ENCODE assay signal across 11 mouse cellular contexts in genomic region chr17:70485668-70486067, GRCm38 (mm10).
DNase-seq lines count a peak whose midpoint lies in the region; ATAC-seq and TF ChIP-seq lines count a peak whose summit lies in the region.
"Had no signal": no experiment of that assay in that cellular context is flagged by ENCODE, and none has a peak within 500 bp of the region (broad histone marks: within the 10 kb centered on the region; RNA-seq: fewer than 3 reads in every experiment).

No protein-coding gene starts in this region.

- ATAC-seq in granulocyte monocyte progenitor cell, adult 5-6 weeks (replicated peaks; ENCODE audit: poor library complexity, severe bottlenecking): peak; percentile 72
- ATAC-seq: liver, embryonic 12.5 days; lung, postnatal 0 days had no signal

- TF ChIP-seq POLR2A in cerebellum, adult 2 months (IDR thresholded peaks at IDR 0.05; ENCODE audit: borderline replicate concordance, insufficient read depth, low read length): peak; percentile 18; the same call in 1 of the 2 replicates
- no peak for TF ChIP-seq POLR2A in bone marrow macrophage, adult 2 months (IDR thresholded peaks at IDR 0.05; ENCODE audit: borderline replicate concordance, low read depth, low read length)

- TF ChIP-seq CTCF in cerebellum, adult 2 months (IDR thresholded peaks at IDR 0.05; ENCODE audit: borderline replicate concordance, insufficient read depth, low read depth, low read length): no peak
- TF ChIP-seq CTCF in bone marrow macrophage, adult 2 months (IDR thresholded peaks at IDR 0.05; ENCODE audit: low read depth, low read length): no peak

- DNase-seq in cerebellum, adult 2 months: peak; percentile 65 to 76
- no peak for DNase-seq in cerebellum, postnatal 4 days (ENCODE audit: low spot score in 2 of 2)
- peak; percentile 54 for DNase-seq in A20 (ENCODE audit: low read depth, low spot score)
- DNase-seq in lung, adult 18-20 months: no peak
- no peak for DNase-seq in left cerebral cortex, postnatal 36 days (ENCODE audit: low spot score in 2 of 2)
- DNase-seq in layer of hippocampus, postnatal 14 days (ENCODE audit: low spot score in 2 of 2): no peak
- DNase-seq: right cerebral cortex, postnatal 4 days had no signal

- H3K27me3 ChIP-seq in cerebellum, adult 2 months (ENCODE audit: control insufficient read depth, insufficient read depth, low read length): no peaks in the 10 kb centered on the region
- H3K27me3 ChIP-seq: liver, embryonic 12.5 days had no signal

- 11% methylated on average over 4 of the region's 4 CpGs for WGBS in cerebellum, adult 2 months

- H3K4me1 ChIP-seq in cerebellum, adult 2 months (ENCODE audit: control insufficient read depth, insufficient read depth, low read length): peaks cover 34% of the 10 kb centered on the region
- no peaks in the 10 kb centered on the region for H3K4me1 ChIP-seq in bone marrow macrophage, adult 2 months (ENCODE audit: control insufficient read depth, insufficient read depth, low read length)
- H3K4me1 ChIP-seq: liver, embryonic 12.5 days had no signal

- H3K4me3 ChIP-seq in cerebellum, adult 2 months (replicated peaks; ENCODE audit: insufficient read depth, low read depth, low read length): peak overlapping the region; percentile 51
- H3K4me3 ChIP-seq in bone marrow macrophage, adult 2 months (ENCODE audit: insufficient read depth, low read length): peak overlapping the region; percentile 39
- H3K4me3 ChIP-seq: liver, embryonic 12.5 days had no signal

- H3K27ac ChIP-seq in cerebellum, adult 2 months (ENCODE audit: insufficient read depth, low read length): peak overlapping the region; percentile 81
- no peak overlapping the region for H3K27ac ChIP-seq in bone marrow macrophage, adult 2 months (ENCODE audit: insufficient read depth, low read depth, low read length)
- H3K27ac ChIP-seq: liver, embryonic 12.5 days had no signal

- intact Hi-C loops in left cerebral cortex, postnatal 36 days (cut with DNase I): loop anchor here (5.0 kb wide), 1 partner anchor 48 kb away; no protein-coding TSS in a partner anchor

Comparison
In these comparisons a context has a peak if more than half of its experiments do, and no peak if none do; other contexts are left out.
1. DNase-seq: peak in cerebellum, adult 2 months (2 of 2) and A20 (single experiment); none in cerebellum, postnatal 4 days (0 of 2), lung, adult 18-20 months (0 of 2), left cerebral cortex, postnatal 36 days (0 of 2) and layer of hippocampus, postnatal 14 days (0 of 2).